Mouse (Mus musculus) ovary, postnatal 14 days (tissue): ENCODE data around the gene Ccdc83.
"Not testable (repeated sequence)": the region's sequence is repeated elsewhere in the genome, so short reads cannot be mapped to it uniquely, and the experiment has no call there.

Experiments
- DNase-seq: peaks from one replicate; pipeline ENCODE4 v3.0.0; 2022; ENCODE audit warnings: low spot score

The Ccdc83 gene

GRCm38 (mm10) chr7:90259899-90260298, 5.7 kb downstream of the Ccdc83 start:
- DNase-seq: no peak

DNA sequence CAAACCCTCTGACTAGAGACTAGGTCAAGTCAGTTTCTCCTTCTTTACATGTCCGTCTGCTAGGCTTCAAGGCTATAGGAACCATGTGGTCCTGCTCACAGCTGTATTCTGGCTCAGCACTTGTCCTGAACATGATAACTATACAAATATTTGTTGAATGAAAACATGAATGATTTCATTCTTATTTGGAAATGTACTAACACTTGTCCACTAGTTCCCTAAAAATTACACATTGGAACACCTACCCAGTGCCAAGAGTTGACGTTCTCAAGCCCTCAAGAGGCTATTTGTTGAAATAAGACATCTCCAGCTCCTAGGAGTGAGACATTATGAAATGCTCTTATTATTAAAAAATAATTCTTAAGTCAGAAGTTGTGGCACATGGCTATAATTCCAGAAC, 6.9 kb downstream of the Ccdc83 start:
- DNase-seq: no peak

- no peak for DNase-seq
Measured at GRCm38 (mm10) chr7:90252946-90253345, 12.6 kb downstream of the Ccdc83 start.

DNA sequence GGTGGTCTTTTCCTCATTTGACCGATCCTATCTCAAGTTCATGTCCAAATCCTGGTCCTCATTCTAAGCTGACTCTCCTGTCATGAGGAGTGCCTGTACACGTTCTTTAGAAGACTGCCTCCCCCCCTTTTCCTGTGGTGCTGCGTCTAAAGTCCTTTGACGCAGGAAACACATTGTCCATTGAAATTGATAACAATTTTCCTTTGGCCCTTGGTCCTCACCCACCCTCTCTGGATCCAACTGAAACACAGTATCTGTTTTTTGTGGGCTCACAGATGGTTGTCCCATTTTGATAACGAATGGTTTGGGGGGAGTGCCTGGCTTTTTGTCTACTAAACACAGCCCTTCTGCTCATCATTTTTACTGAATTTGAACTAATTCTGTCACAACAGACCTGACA, 21.9 kb downstream of the Ccdc83 start:
- DNase-seq: no peak

- DNase-seq: no peak
Measured at GRCm38 (mm10) chr7:90243151-90243550, 22.4 kb downstream of the Ccdc83 start.

DNA sequence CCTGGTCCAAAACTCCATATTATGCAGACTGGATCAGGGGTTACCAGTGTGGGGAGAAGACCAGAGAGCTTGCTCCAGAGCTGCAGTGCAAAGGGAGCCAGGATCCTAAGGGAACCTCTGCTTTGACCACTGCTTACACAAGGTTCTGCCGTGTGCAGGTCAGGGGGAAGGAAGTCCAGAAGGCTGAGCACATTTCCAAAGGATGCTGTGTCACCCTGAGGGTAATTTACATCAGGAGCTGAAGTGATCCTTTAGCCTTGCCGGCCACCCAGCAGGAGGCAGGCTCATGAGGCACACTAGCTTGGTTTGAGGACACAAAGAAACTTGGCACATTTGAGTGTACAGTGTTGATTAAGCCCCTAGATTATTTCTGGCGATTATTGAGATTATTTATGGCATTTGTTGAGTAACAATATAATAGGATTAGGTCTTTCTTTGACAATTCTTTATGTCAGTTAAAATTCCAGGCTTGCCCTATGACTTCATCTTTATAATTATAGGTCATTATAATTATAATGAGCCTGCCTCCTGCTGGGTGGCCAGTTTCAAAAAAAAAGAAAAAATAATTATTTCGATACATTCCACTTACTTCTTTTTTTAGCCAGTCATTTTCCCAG, 29.2 kb downstream of the Ccdc83 start:
- DNase-seq: no peak

DNA sequence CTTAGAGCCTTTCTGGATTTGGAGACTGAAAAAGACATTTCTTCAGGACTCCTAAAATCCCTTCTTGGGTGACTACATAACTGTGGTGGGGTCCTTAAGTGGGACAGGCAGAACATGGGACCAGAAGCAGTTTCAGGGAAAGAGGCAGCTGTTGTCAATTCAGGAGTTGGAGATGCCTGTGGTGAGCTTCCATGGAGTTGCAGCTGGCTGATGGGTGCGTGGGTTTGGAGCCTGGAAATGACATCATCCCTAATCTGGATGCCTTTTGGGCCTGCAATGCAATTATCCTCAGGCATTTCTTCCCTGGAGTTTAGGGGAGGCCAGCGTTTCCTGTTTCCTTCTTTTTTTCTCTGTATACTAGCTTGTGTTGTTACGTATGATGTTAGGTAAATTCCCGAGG, 31.7 kb downstream of the Ccdc83 start:
- no peak for DNase-seq

- no peak for DNase-seq
Measured at GRCm38 (mm10) chr7:90231431-90231830, 34.1 kb downstream of the Ccdc83 start.

- not testable (repeated sequence) for DNase-seq
Measured at GRCm38 (mm10) chr7:90228884-90229283, 36.7 kb downstream of the Ccdc83 start.

DNA sequence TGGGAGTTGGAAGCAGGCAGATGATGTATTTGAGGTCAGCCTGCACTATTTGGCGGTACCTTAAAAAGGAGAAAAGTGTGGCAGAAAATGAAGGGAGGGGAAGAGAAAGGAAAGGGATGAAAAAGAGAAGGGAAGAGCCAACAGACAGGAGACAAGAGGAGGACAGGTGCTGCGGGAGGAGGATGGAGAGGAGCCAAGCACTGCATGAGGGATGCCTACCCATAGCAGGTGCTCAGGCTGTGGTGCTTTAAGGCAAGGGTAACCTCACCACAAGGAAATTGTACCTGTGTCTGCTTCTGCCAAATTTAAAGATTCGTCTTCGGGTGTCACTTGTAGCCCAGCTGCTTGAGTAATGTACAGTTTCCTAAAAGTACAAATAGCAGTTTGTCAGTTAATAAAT, 37.5 kb downstream of the Ccdc83 start:
- no peak for DNase-seq

GRCm38 (mm10) chr7:90221487-90221886, 44.1 kb downstream of the Ccdc83 start:
- no peak for DNase-seq

- DNase-seq: no peak
Measured at GRCm38 (mm10) chr7:90218122-90218521, 47.5 kb downstream of the Ccdc83 start.

DNA sequence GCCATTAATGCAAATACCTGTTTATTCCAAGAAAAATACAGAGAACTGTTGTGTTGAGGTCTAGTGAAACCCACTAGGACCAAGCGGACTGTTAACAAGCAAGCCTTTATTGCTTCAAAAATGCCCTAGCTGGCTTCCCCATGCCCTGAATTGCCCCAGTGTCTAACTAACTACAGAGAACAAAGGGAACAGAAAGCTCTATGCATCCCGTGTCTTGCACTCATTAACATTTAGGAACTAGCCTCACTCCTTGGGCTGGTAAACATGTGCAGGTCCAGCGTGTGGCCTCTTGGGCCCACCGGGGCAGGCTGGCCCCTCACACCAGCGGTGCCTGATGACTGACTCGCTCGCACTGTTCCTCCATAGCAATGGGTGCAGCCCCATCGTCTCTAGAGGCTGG, 49.1 kb downstream of the Ccdc83 start:
- no peak for DNase-seq

DNA sequence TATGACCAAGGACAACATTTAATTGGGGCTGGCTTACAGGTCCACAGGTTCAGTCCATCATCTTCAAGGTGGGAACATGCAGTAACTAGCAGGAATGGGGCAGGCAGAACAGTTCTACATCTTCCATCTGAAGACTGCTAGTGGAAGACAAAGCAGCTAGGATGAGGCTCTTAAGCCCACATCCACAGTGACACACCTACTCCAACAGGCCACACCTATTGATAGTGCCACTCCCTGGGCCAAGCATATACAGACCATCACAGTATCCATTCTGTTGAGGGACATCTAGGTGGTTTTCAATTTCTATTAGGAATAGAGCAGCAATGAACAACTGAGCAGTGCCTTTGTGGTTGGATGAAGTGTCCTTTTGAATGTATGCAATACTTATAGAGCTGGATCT, 54.6 kb downstream of the Ccdc83 start:
- no peak for DNase-seq

DNA sequence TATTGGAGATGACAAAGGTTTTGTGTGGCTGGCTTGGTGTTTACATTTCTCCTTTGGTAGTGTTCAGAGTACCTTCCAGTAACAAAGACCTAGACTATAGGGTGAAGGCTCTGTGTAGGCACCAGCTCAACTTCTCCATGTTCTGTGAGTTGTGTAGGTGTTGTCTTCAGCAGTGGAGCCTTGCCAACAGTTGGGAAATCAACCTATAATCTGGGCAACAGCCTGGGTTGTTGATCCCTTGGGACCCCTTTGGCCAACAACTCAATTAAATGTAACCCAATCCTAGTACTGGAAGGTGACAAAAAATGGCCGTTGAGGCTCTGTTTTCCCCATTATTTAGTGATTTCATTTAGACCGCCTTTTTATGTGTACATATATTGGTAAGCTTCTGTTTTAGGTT, 55.5 kb downstream of the Ccdc83 start:
- no peak for DNase-seq

DNA sequence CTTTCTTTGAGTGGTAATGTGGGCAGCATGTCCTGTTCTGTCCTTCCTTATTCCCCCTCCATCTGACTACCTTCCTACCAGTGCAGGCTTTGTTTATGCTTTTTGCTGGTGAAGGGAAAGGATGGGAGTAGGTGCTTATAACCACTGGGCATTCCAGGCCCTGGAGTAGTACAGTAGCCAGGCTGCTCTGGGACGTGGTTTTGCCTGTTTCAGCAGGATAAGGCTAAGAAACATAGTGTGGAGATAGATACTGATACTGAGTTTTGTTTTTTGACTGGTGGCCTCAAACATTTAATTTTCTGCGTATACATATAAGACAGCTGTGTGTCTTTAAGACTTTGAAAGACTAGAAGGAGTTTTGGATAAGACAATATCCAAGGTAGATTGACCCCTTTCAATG, 61.7 kb downstream of the Ccdc83 start:
- no peak for DNase-seq

- no peak for DNase-seq
Measured at GRCm38 (mm10) chr7:90201877-90202465, 63.6 kb downstream of the Ccdc83 start.

DNA sequence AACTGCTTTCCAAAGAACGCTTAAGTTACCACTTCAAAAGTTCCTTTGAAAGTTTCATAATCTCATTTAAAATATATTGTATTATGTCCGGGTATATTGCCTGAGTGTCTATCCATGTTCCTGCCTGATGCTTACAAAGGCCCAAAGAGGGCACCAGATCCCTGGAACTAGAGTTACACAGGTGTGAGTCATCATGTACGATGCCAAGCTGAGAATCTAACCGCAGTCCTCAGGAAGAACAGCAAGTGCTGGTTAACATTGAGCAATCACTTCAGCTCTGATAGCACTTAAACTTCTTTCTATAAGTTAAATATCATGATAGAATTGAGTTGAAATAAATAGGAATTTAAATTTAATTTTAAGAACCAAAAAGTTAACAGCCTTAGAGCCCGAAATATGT, 65.3 kb downstream of the Ccdc83 start:
- no peak for DNase-seq

DNA sequence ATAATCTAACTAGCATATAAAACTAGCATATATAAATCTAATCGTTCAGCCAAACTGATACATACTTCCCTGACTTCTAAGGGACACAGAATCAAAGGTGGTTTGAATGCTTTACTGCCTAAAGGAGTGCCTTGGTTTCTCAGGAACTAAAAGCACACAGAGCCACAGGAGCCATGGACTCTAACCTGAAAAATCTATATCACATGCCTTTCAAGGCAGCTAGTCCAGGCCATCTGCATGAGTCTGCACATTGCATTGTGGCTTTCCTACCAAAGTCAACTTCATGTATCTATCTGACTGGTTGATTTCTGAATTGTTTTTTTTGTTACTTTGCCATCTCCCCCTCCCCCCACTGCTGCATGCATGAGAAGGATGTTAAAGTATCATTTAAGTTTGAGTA, 84.9 kb downstream of the Ccdc83 start:
- no peak for DNase-seq

DNA sequence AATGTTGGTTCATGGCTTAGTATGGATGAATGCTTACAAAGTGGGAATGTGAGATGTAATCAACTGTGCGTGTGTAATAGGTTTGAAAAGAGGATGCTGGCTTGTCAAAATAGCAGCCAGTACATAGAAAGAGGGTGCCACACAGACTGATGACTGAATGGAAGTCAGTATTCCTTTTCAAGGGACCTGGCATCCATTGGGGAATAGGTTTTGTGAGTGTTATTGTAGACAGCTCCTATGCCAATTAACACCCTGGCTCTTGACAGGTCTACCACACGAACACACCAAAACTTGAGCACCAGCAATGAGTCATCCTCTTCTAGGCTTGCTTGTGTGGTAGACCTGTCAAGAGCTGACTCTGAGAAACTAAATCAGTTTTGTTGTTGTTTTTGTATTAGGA, 90.0 kb downstream of the Ccdc83 start:
- DNase-seq: no peak
